Mouse (Mus musculus) heart, adult 2 months (tissue): Measurements from ENCODE around the gene Ncoa5. TPM values are rescaled to one million over a fixed set of nuclear protein-coding genes. Genes with fewer than 3 reads are reported as not detected.
A peak's percentile ranks its signal among the peaks of the same experiment; 100 is the strongest.

Experiments
- DNase-seq, 2 experiments: peaks; one replicate each; pipeline ENCODE4 v3.0.0; 2021
- H3K27ac ChIP-seq: fragments of 200-600 bp; 2 replicates; pipeline ENCODE4 v1.8.1; 2022
- H3K27me3 ChIP-seq: fragments of 200-500 bp; 2 replicates; pipeline ENCODE4 v1.6.1; 2012; ENCODE audit warnings: mild to moderate bottlenecking, low read length, inconsistent platforms, mixed read lengths; ENCODE audit not compliant: control insufficient read depth, insufficient read depth
- H3K36me3 ChIP-seq: fragments of 200-500 bp; 2 replicates; pipeline ENCODE4 v1.6.1; 2012; ENCODE audit warnings: low read length, inconsistent platforms; ENCODE audit not compliant: control insufficient read depth, insufficient read depth
- H3K4me1 ChIP-seq: fragments of 200-500 bp; 2 replicates; pipeline ENCODE4 v1.6.1; 2011; ENCODE audit warnings: low read length; ENCODE audit not compliant: control insufficient read depth, insufficient read depth
- H3K4me3 ChIP-seq: fragments of 200-600 bp; 2 replicates; pipeline ENCODE4 v1.8.1; 2022
- H3K79me2 ChIP-seq: fragments of 200-500 bp; replicated peaks from 2 replicates; pipeline ENCODE4 v1.6.1; 2012; ENCODE audit warnings: mild to moderate bottlenecking, inconsistent platforms, low read length, moderate library complexity, mixed read lengths; ENCODE audit not compliant: control insufficient read depth, insufficient read depth
- H3K9ac ChIP-seq: fragments of 200-500 bp; 2 replicates; pipeline ENCODE4 v1.6.1; 2012; ENCODE audit warnings: low read depth, mild to moderate bottlenecking, control low read depth, inconsistent platforms, low read length, mixed read lengths
- CTCF ChIP-seq: fragments of 200-600 bp; IDR thresholded peaks from 2 replicates; pipeline ENCODE4 v1.8.1; 2022; ENCODE audit warnings: antibody characterized with exemption, mild to moderate bottlenecking, moderate library complexity
- EP300 ChIP-seq: fragments of 200-500 bp; IDR thresholded peaks from 2 replicates; pipeline ENCODE4 v1.6.1; 2011; ENCODE audit warnings: low read depth, low read length, control low read depth; ENCODE audit not compliant: insufficient read depth
- POLR2A ChIP-seq: fragments of 200-500 bp; IDR thresholded peaks from 2 replicates; pipeline ENCODE4 v1.6.1; 2011; ENCODE audit warnings: mild to moderate bottlenecking, low read depth, low read length, control low read depth; ENCODE audit not compliant: insufficient read depth
- WGBS: fragments of 180-500 bp; shearing (Covaris S2); methylation state at CpG from one replicate; pipeline ENCODE4 v1.1.7; 2018; 5-methylcytosine and 5-hydroxymethylcytosine counted together
- intact Hi-C: fragments of 180-260 bp; cut with DNase I; formaldehyde crosslinking; loops from one replicate; pipeline ENCODE4 v1.15.1; 2025
- polyA plus RNA-seq: library from polyadenylated mRNA; depleted of rRNA; stranded (reverse); fragments of >200 nt; gene quantifications from 2 replicates; pipeline ENCODE4 v1.2.3, GENCODE M21; 2012
- total RNA-seq, 2 experiments: library from RNA; stranded (reverse); gene quantifications; 2 replicates each; pipeline ENCODE4 v1.2.3; 2021

Gene Ncoa5
- total and polyA plus RNA-seq, 3 experiments: 16.4 to 20.6 (median 18.6) TPM

DNA sequence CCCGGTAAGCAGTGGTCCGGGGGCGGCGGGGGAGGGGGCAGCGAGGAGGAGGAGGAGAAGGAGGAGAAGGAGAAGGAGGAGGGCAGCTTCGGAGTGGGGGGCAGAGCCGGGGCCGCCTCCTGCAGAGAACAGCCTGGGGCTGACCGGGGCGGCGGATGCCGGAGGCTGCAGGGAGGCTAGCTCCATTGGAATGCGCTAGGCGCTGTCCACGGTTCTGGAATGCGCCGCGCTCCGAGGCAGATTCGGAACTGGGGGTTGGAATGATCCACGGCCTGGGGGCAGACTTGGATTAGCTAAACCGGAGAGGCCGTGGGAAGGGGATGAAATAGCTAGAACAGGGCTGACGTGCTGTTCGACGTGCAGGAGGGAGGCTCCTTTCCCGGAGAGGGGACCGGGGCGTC lies 66.2 kb downstream of the Ncoa5 start:
- H3K79me2 ChIP-seq: no peaks in the 10 kb centered on the region
- DNase-seq: peak; percentile 48 to 79
- no peaks in the 10 kb centered on the region for H3K36me3 ChIP-seq
- TF ChIP-seq CTCF (no peak), EP300 (no peak), POLR2A (no peak)
- intact Hi-C loops: no loop called here
- no peak overlapping the region for H3K9ac ChIP-seq
- under 1% methylated on average over 29 of the region's 29 CpGs for WGBS
- no peak overlapping the region for H3K4me3 ChIP-seq
- H3K27me3 ChIP-seq: peaks cover 14% of the 10 kb centered on the region
- H3K4me1 ChIP-seq: no peaks in the 10 kb centered on the region
- no peak overlapping the region for H3K27ac ChIP-seq

DNA sequence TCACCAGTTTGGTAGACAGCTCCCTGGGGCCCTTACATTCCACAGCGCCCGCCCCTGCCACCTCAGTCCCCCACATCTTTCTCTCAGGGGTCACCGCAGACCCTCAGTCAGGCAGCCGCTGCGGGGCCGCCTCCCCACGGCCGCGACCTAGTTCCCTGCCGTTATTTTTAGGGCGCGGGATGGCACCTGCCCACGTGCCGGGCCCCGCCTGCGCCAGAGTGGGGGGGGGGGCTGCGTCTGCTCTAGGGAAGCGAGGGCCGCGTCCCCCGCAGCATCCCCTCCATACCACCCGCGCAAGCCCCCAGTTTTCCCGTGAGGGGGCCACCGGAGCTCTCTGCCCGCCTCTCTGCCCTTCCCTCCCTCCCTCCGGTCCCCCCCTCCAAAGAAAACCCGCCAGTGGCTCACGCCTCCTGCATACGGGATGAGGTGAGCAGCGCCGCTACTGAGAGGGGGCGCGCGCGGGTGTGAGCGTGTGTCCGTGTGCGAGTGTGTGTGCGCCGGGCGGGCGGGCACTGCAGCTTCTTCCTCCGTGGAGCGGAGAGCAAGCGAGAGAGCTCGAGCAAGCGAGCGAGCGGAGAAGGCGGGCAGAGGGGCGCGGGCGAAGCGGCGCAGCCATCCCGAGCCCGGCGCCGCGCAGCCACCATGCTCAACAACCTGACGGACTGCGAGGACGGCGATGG lies 66.8 kb downstream of the Ncoa5 start:
- DNase-seq: no peak
- Histone ChIP-seq H3K79me2 (no peaks in the 10 kb centered on the region), H3K36me3 (no peaks in the 10 kb centered on the region), H3K27me3 (peaks cover 13% of the 10 kb centered on the region), H3K9ac (no peak overlapping the region), H3K4me3 (no peak overlapping the region), H3K4me1 (no peaks in the 10 kb centered on the region), H3K27ac (no peak overlapping the region)
- 1% methylated on average over 61 of the region's 65 CpGs for WGBS
- intact Hi-C loops: no loop called here
- TF ChIP-seq CTCF: no peak

DNA sequence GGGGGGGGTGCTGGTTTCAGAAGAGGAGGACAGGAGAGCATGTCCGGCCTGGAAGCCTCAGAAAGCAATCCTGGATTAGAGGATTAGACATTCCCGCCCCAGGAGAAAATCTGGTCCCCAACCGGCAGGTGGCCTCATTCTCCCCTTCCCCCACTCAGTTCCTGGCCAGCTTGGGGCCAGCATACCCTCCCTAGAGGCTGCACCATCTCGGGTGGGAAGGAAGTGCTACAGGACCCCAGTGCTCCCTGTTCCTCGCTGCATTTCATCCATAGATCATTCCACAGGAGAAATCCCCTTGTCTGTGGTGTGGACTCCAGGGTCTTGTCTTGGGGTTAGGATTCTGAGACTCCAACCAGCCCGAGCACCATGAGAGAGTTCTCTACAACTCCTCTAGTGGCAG lies 67.5 kb downstream of the Ncoa5 start:
- H3K27me3 ChIP-seq: peaks cover 13% of the 10 kb centered on the region
- intact Hi-C loops: no loop called here
- DNase-seq: no peak
- no peak overlapping the region for H3K9ac ChIP-seq
- H3K4me1 ChIP-seq: no peaks in the 10 kb centered on the region
- WGBS: 16% methylated on average over 6 of the region's 6 CpGs
- TF ChIP-seq EP300 (no peak), POLR2A (no peak), CTCF (no peak)
- no peak overlapping the region for H3K4me3 ChIP-seq
- H3K36me3 ChIP-seq: no peaks in the 10 kb centered on the region
- H3K27ac ChIP-seq: no peak overlapping the region
- no peaks in the 10 kb centered on the region for H3K79me2 ChIP-seq

DNA sequence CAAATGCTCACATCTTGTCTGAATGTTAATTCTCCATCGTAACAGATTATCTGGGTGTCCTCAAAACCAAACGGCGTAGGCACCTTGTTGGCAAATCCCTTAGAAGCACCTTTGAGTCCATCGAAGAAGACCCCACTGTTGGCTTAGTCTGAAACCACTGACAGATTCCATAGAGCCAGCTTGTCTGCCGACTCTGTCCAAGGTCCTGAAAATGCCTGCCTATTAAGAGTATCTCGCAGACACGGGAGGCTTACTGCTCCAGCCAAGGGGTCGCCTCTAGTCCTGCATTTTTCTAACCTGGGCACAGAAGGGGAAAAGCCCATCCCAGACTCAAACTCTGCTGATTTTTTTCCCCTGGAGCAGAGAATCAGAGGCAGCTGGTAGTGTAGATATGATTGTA lies 68.3 kb downstream of the Ncoa5 start:
- H3K27ac ChIP-seq: no peak overlapping the region
- no peaks in the 10 kb centered on the region for H3K36me3 ChIP-seq
- no peaks in the 10 kb centered on the region for H3K79me2 ChIP-seq
- H3K4me1 ChIP-seq: no peaks in the 10 kb centered on the region
- DNase-seq: no peak
- intact Hi-C loops: no loop called here
- no peak for TF ChIP-seq CTCF
- TF ChIP-seq POLR2A: no peak
- no peak for TF ChIP-seq EP300
- H3K27me3 ChIP-seq: peaks cover 13% of the 10 kb centered on the region
- 13% methylated on average over 8 of the region's 8 CpGs for WGBS
- H3K9ac ChIP-seq: no peak overlapping the region
- no peak overlapping the region for H3K4me3 ChIP-seq

DNA sequence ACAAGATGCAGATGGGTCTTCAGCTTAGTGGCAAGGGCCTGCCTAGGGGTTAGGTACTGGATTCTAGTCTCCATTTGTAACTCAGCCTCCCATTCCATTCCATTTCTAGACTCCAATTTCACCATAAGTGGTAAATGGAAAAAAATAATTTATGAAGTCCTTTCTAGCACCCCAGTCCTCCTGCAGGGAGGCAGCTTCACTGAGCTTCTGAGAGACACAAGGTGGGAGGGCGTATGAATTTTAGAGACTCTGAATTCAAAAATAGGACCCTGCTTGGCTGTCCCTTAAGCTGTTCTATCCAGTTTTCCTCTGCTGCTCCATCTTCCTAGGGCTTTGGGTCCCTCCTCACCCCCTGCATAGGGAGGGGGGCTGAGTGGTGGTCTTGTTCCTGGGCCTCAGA lies 69.7 kb downstream of the Ncoa5 start:
- no peaks in the 10 kb centered on the region; the same call in 1 of the 2 replicates for H3K4me1 ChIP-seq
- H3K27me3 ChIP-seq: peaks cover 9% of the 10 kb centered on the region
- H3K27ac ChIP-seq: no peak overlapping the region
- TF ChIP-seq EP300 (no peak), POLR2A (no peak), CTCF (no peak)
- no peak for DNase-seq
- no peaks in the 10 kb centered on the region for H3K79me2 ChIP-seq
- intact Hi-C loops: loop anchor here (2.0 kb wide), 1 partner anchor 68 kb away; no protein-coding TSS in a partner anchor
- H3K4me3 ChIP-seq: no peak overlapping the region
- 75% methylated on average over 1 of the region's 1 CpGs for WGBS
- H3K9ac ChIP-seq: no peak overlapping the region
- H3K36me3 ChIP-seq: no peaks in the 10 kb centered on the region

DNA sequence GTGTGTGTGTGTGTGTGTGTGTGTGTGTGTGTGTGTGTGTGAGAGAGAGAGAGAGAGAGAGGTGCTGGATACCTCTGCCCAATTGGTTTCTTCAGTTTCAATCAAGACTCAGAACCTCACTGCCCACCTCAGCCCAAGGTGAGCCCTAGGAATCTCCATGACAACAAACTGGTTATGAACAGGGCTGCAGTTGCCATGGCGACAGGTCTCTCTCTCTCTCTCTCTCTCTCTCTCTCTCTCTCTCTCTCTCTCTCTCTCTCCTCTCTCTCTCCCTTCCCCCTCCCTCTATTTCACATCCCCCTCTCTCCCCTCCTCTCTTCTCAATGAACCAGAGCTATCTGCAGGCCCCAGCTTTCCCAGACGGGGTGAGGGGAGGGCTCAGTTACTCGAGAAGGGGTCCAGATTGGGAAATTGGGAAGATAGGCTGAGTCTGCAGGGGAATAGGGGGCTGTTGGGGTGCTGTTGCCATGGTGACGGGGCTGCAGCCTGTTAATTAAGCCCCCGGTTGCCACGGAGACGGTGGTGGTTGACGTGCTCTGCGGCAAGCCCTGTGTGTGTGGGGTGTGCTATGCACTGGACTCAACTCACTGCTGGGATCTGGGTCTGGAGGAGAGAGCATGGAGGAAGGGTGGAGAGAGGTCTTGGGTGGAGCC lies 70.3 kb downstream of the Ncoa5 start:
- H3K36me3 ChIP-seq: no peaks in the 10 kb centered on the region
- no peak overlapping the region for H3K27ac ChIP-seq
- 45% methylated on average over 9 of the region's 9 CpGs for WGBS
- H3K27me3 ChIP-seq: peaks cover 9% of the 10 kb centered on the region
- intact Hi-C loops: loop anchor here (2.0 kb wide), 1 partner anchor 68 kb away; no protein-coding TSS in a partner anchor
- no peak overlapping the region for H3K9ac ChIP-seq
- DNase-seq: no peak
- H3K4me3 ChIP-seq: no peak overlapping the region
- TF ChIP-seq POLR2A: no peak
- no peak for TF ChIP-seq EP300
- no peak for TF ChIP-seq CTCF
- no peaks in the 10 kb centered on the region for H3K79me2 ChIP-seq
- no peaks in the 10 kb centered on the region; the same call in 1 of the 2 replicates for H3K4me1 ChIP-seq
